In the genomic region with DNA sequence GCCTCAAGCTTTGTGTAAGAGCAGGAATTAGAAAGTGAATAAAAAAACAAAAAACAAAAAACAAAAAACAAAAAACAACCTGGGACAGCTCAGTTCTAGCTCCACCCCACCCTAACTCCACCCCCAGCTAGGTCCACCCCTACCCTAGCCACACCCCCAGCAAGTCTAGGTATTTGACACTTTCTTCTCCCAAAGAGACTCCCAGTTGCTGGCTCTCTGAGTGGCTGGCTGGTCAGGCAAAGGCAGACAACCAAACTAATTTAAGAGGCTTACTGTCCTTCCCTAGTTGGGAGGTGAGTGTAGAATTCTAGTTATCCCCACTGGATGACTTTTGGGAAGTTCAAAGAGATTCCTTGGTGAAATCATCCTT, we compare ENCODE assay signal across 18 mouse cellular contexts. TPM values are rescaled to one million over a fixed set of nuclear protein-coding genes. Genes with fewer than 3 reads are reported as not detected.
DNase-seq lines count a peak whose midpoint lies in the region; ATAC-seq and TF ChIP-seq lines count a peak whose summit lies in the region.
"Had no signal": no experiment of that assay in that cellular context is flagged by ENCODE, and none has a peak within 500 bp of the region (broad histone marks: within the 10 kb centered on the region; RNA-seq: fewer than 3 reads in every experiment).

No protein-coding gene starts in this region.

- ATAC-seq in liver, embryonic 14.5 days (ENCODE audit: insufficient read depth): peak; percentile 79
- ATAC-seq: forebrain, embryonic 16.5 days had no signal

- no peak for TF ChIP-seq EP300 in liver, embryonic 14.5 days (IDR thresholded peaks at IDR 0.05; ENCODE audit: low read depth)

- H3K9me3 ChIP-seq in liver, embryonic 14.5 days (ENCODE audit: control insufficient read depth, low read length): no peaks in the 10 kb centered on the region
- H3K9me3 ChIP-seq: embryonic facial prominence, embryonic 15.5 days; neural tube, embryonic 15.5 days had no signal

- peak overlapping the region; percentile 94 for H3K27ac ChIP-seq in liver, embryonic 14.5 days
- H3K27ac ChIP-seq: embryonic facial prominence, embryonic 15.5 days; hindbrain, embryonic 14.5 days; macrophage; neural tube, embryonic 15.5 days had no signal

- H3K36me3 ChIP-seq in liver, embryonic 14.5 days (replicated peaks; ENCODE audit: control insufficient read depth, insufficient read depth, low read depth): no peaks in the 10 kb centered on the region
- H3K36me3 ChIP-seq: embryonic facial prominence, embryonic 15.5 days; neural tube, embryonic 15.5 days had no signal

- H3K4me2 ChIP-seq in liver, embryonic 14.5 days (ENCODE audit: low read depth): peak overlapping the region; percentile 97
- H3K4me2 ChIP-seq: embryonic facial prominence, embryonic 15.5 days; hindbrain, embryonic 14.5 days; neural tube, embryonic 15.5 days had no signal

- peak overlapping the region; percentile 76 for H3K9ac ChIP-seq in liver, embryonic 14.5 days (replicated peaks)
- H3K9ac ChIP-seq: embryonic facial prominence, embryonic 15.5 days; hindbrain, embryonic 14.5 days; neural tube, embryonic 15.5 days had no signal

- peak overlapping the region in 1 of 2 experiments; percentile 64; a peak in 3 of 4 replicates for H3K4me3 ChIP-seq in liver, embryonic 14.5 days (ENCODE audit: insufficient read depth in 1 of 2, low read depth in 2 of 2, low read length in 2 of 2)
- H3K4me3 ChIP-seq: embryonic facial prominence, embryonic 15.5 days; neural tube, embryonic 15.5 days had no signal

- DNase-seq in 416B (ENCODE audit: low read depth) (peak; percentile 85), A20 (ENCODE audit: low read depth, low spot score) (peak; percentile 26)
- DNase-seq in c-Kit-positive CD71-positive TER-119-positive erythroid progenitor cells, embryonic 14.5 days (ENCODE audit: low spot score): peak; percentile 66
- DNase-seq in liver, embryonic 14.5 days (ENCODE audit: low read depth in 3 of 3, low spot score in 3 of 3): peak; percentile 60 to 64 (median 63)
- DNase-seq in right cerebral cortex, postnatal 14 days: no peak
- no peak for DNase-seq in kidney, adult 8-10 months
- no peak for DNase-seq in frontal cortex, postnatal 25 days (ENCODE audit: low spot score in 2 of 2)
- no peak for DNase-seq in right cerebral cortex, postnatal 10 days (ENCODE audit: low spot score in 2 of 2)
- DNase-seq: cerebellum, adult 11-12 months; gastrocnemius, postnatal 10 days; kidney, adult 11 months; right cerebral cortex, adult 18-20 months; thymus, postnatal 36 days had no signal

- H3K27me3 ChIP-seq in liver, embryonic 14.5 days (ENCODE audit: control insufficient read depth, insufficient read depth, low read length): no peaks in the 10 kb centered on the region

- peaks cover 57 to 65% of the 10 kb centered on the region in 2 experiments for H3K4me1 ChIP-seq in liver, embryonic 14.5 days (replicated peaks; ENCODE audit: control insufficient read depth in 2 of 2, insufficient read depth in 2 of 2, low read length in 1 of 2)

- no peak for TF ChIP-seq CTCF in liver, embryonic 14.5 days (IDR thresholded peaks at IDR 0.05; ENCODE audit: low read depth)

RNA-seq across cellular contexts. Expression of gene Rnf220, which starts 22.9 kb away (rescaled TPM):
- polyA plus RNA-seq in liver, embryonic 14.5 days (2012; rRNA removed): 29.0 and 29.1 TPM in 2 replicates
- polyA plus RNA-seq in liver, embryonic 14.5 days (2014; fragmentation: Nextera tagmentation; extraction: Ambion mirVana): 17.9 and 23.2 TPM in 2 replicates

Comparison
In these comparisons a context has a peak if more than half of its experiments do, and no peak if none do; other contexts are left out.
1. DNase-seq: peak in 416B (single experiment), A20 (single experiment), c-Kit-positive CD71-positive TER-119-positive erythroid progenitor cells, embryonic 14.5 days (single experiment) and liver, embryonic 14.5 days (3 of 3); none in right cerebral cortex, postnatal 14 days (single experiment), kidney, adult 8-10 months (0 of 2), frontal cortex, postnatal 25 days (0 of 2) and right cerebral cortex, postnatal 10 days (0 of 2).